Mouse (Mus musculus) liver, embryonic 14.5 days (tissue): ENCODE results near the gene 5430419D17Rik. TPM values are rescaled to one million over a fixed set of nuclear protein-coding genes. Genes with fewer than 3 reads are reported as not detected.

ENCODE experiments used
- ATAC-seq: fragments of 200-750 bp; cut with Nextera tagmentation; 2 replicates; pipeline ENCODE4 v1.8.0; 2017; ENCODE audit warnings: moderate number of reproducible peaks, mild to moderate bottlenecking, moderate library complexity; ENCODE audit not compliant: insufficient read depth
- DNase-seq, 3 experiments: peaks; one replicate each; pipeline ENCODE4 v3.0.0-alpha.2; 2012 to 2013; ENCODE audit warnings: low read depth in 3 of 3, low spot score in 3 of 3
- H3K27ac ChIP-seq: fragments of 300-500 bp; sonication (generic); 2 replicates; pipeline ENCODE4 v1.5.1; 2014; ENCODE audit warnings: moderate library complexity, mild to moderate bottlenecking, control low read depth, inconsistent platforms
- H3K27me3 ChIP-seq: fragments of 300-500 bp; sonication (generic); 2 replicates; pipeline ENCODE4 v1.6.1; 2014; ENCODE audit warnings: mild to moderate bottlenecking, low read length, moderate library complexity; ENCODE audit not compliant: control insufficient read depth, insufficient read depth
- H3K36me3 ChIP-seq: fragments of 300-500 bp; sonication (generic); replicated peaks from 2 replicates; pipeline ENCODE4 v1.6.1; 2014; ENCODE audit warnings: low read depth; ENCODE audit not compliant: control insufficient read depth, insufficient read depth
- H3K4me1 ChIP-seq, 2 experiments: fragments of 200-500 bp in 1 of 2; fragments of 300-500 bp in 1 of 2; sonication (generic) in 1 of 2; replicated peaks; 2 replicates each; pipeline ENCODE4 v1.6.1; 2012 to 2014; ENCODE audit warnings: antibody characterized with exemption in 1 of 2, inconsistent platforms in 1 of 2, low read length in 1 of 2; ENCODE audit not compliant: control insufficient read depth in 2 of 2, insufficient read depth in 2 of 2
- H3K4me2 ChIP-seq: fragments of 300-500 bp; sonication (generic); 2 replicates; pipeline ENCODE4 v1.6.1; 2014; ENCODE audit warnings: low read depth, mild to moderate bottlenecking, control low read depth, moderate library complexity
- H3K4me3 ChIP-seq, 2 experiments: fragments of 200-500 bp in 1 of 2; fragments of 300-500 bp in 1 of 2; sonication (generic) in 1 of 2; 2 replicates each; pipeline ENCODE4 v1.5.1; 2012 to 2014; ENCODE audit warnings: low read depth in 2 of 2, low read length in 2 of 2, mild to moderate bottlenecking in 2 of 2, control low read depth in 1 of 2, inconsistent platforms in 1 of 2, moderate library complexity in 1 of 2; ENCODE audit not compliant: insufficient read depth in 1 of 2
- H3K9ac ChIP-seq: fragments of 300-500 bp; sonication (generic); replicated peaks from 2 replicates; pipeline ENCODE4 v1.6.1; 2014; ENCODE audit warnings: mild to moderate bottlenecking, control low read depth, moderate library complexity
- H3K9me3 ChIP-seq: fragments of 300-500 bp; sonication (generic); 2 replicates; pipeline ENCODE4 v1.6.1; 2016; ENCODE audit warnings: low read length, mixed read lengths; ENCODE audit not compliant: control insufficient read depth
- CTCF ChIP-seq: IDR thresholded peaks from 2 replicates; pipeline ENCODE4 v1.5.1; 2016; ENCODE audit warnings: antibody characterized with exemption, low read depth, control low read depth
- EP300 ChIP-seq: IDR thresholded peaks from 2 replicates; pipeline ENCODE4 v1.6.1; 2016; ENCODE audit warnings: antibody characterized with exemption, low read depth
- WGBS: fragments of 180-500 bp; shearing (Covaris S2); extraction: QIAGEN DNeasy Blood & Tissue Kit; methylation state at CpG from one replicate; pipeline ENCODE4 v1.1.7; 2014; ENCODE audit not compliant: insufficient replicate concordance; 5-methylcytosine and 5-hydroxymethylcytosine counted together
- polyA plus RNA-seq, 2 experiments: library from polyadenylated mRNA; depleted of rRNA in 1 of 2; stranded (reverse) in 1 of 2; unstranded in 1 of 2; fragments of >200 nt; fragmentation: Nextera tagmentation in 1 of 2; extraction: Ambion mirVana in 1 of 2; gene quantifications; 2 replicates each; pipeline versions ENCODE4 v1.2.1 to v1.2.3; 2012 to 2014

Gene 5430419D17Rik
- polyA plus RNA-seq, 2 experiments, result not detected

DNA sequence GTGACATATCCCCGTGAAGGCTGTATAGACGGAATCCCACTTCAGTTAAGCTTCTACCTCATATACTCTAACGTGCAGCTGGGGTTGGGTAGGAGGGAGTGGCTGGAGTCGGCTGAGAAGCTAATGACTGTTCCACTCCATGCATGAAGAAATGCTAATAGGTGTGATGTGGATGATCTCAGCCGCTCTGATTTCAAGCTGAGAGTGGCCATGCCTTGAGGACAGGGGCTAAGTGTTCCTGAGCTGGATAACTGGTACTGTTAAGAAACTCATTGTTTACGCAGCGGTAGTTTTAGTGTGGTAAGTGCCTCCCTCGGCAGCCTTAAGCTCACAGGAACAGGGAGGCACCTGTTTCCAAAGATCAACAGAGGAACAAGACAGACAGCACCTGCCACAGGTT, 129.1 kb downstream of the 5430419D17Rik start:
- ATAC-seq (no peak), DNase-seq (no peak)
- no peaks in the 10 kb centered on the region for H3K36me3 ChIP-seq
- no peaks in the 10 kb centered on the region for H3K9me3 ChIP-seq
- H3K27ac ChIP-seq, result no peak overlapping the region
- no peaks in the 10 kb centered on the region for H3K4me1 ChIP-seq
- no peak overlapping the region for H3K4me3 ChIP-seq
- WGBS, result 59% methylated on average over 8 of the region's 8 CpGs
- TF ChIP-seq CTCF (no peak), EP300 (no peak)
- no peak overlapping the region for H3K9ac ChIP-seq
- H3K4me2 ChIP-seq, result no peak overlapping the region
- H3K27me3 ChIP-seq, result no peaks in the 10 kb centered on the region

DNA sequence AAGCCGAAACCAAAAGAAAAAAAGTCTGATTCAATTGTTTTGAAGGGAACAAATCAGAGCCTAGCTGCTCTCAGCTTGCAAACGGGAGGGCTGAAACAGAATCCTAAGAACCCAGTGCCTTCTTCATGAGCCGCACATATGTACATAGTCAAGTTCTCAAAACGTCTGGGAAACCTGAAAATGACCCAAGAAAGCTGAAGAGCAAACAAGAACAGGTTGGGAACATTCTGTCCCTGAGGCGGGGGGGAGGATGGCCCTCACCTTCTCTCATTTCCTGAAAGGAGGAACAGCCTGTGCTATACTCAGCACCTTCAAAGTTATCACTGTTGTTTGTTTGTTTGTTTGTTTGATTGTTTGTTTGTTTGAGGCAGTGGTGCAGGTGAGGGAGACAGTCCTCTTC, 132.5 kb downstream of the 5430419D17Rik start:
- Histone ChIP-seq H3K36me3 (no peaks in the 10 kb centered on the region), H3K27me3 (no peaks in the 10 kb centered on the region), H3K4me2 (no peak overlapping the region), H3K4me1 (no peaks in the 10 kb centered on the region), H3K9me3 (no peaks in the 10 kb centered on the region), H3K27ac (no peak overlapping the region), H3K9ac (no peak overlapping the region), H3K4me3 (no peak overlapping the region)
- no peak for TF ChIP-seq CTCF
- TF ChIP-seq EP300, result no peak
- DNase-seq (no peak), ATAC-seq (no peak)
- WGBS, result 50% methylated on average over 5 of the region's 5 CpGs

DNA sequence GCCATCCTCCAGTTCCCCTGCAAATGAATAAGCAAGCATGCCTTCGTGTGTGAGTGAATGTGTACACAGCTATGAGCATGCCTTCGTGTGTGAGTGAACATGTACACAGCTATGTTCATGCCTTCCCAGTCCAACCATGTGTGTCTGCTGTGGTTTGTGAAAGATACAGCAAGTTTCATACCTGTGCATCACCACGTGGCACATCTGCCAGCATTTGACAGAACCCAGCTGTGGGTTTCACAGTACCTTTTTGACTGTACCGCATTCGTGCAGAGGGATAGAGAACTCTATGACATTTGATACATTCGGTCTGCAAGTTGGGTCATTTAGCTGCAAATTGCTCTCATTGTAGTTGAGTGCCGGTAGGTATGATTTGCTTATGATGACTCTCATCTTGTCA, 140.3 kb downstream of the 5430419D17Rik start:
- no peak for DNase-seq

DNA sequence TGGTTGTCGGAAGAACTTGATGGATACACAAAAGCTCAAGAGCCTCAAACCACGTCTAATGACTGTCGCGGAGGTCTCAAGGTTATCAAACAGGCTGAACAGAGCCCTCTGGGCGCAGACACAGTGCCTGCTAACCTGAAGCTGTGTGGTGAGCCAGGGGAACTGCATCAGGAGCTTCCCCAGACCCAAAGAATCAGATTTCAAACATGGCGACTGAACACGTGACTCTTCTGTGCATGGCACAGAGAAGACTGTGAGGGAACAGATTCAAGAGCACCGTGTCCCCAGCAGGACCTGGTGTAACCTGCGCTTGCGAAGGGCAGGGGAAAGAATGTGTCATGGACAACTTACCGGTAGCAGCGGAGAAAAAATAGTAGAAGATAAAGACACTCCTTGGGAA, 143.4 kb downstream of the 5430419D17Rik start:
- Histone ChIP-seq H3K4me3 (no peak overlapping the region), H3K27ac (no peak overlapping the region), H3K36me3 (no peaks in the 10 kb centered on the region), H3K4me2 (no peak overlapping the region), H3K4me1 (no peaks in the 10 kb centered on the region), H3K9me3 (no peaks in the 10 kb centered on the region), H3K9ac (no peak overlapping the region), H3K27me3 (no peaks in the 10 kb centered on the region)
- TF ChIP-seq EP300, result no peak
- no peak for TF ChIP-seq CTCF
- WGBS, result 56% methylated on average over 12 of the region's 12 CpGs
- DNase-seq (no peak), ATAC-seq (no peak)

More for the DNA sequence above, 140.3 kb downstream of the 5430419D17Rik start:
- Histone ChIP-seq H3K9ac (no peak overlapping the region), H3K36me3 (no peaks in the 10 kb centered on the region), H3K4me1 (no peaks in the 10 kb centered on the region), H3K4me3 (no peak overlapping the region), H3K27ac (no peak overlapping the region), H3K9me3 (no peaks in the 10 kb centered on the region), H3K4me2 (no peak overlapping the region), H3K27me3 (no peaks in the 10 kb centered on the region)
- 56% methylated on average over 7 of the region's 7 CpGs for WGBS
- TF ChIP-seq CTCF (no peak), EP300 (no peak)
- no peak for ATAC-seq

DNA sequence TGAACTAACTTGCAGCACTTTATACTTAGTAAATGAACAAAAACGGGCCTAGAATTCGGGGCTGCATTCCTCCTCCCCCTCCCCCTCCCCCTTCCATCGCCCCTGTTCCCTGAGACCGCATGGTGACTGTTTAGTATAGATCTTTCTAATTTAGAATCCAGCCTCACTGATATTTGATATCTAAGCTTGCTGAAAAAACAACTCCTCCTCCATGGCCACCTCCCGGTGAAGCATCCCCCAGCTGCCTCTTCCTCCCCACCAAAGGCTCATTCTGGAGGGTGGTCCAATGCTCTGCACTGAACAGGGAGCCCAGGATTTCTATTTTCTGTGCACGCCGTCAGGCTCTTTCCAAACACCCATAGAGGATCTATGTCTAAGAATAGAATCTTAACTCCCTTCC, 144.1 kb downstream of the 5430419D17Rik start:
- H3K9me3 ChIP-seq, result no peaks in the 10 kb centered on the region
- no peak overlapping the region for H3K27ac ChIP-seq
- 69% methylated on average over 5 of the region's 7 CpGs for WGBS
- H3K27me3 ChIP-seq, result no peaks in the 10 kb centered on the region
- no peaks in the 10 kb centered on the region for H3K36me3 ChIP-seq
- DNase-seq, result no peak
- H3K4me1 ChIP-seq, result no peaks in the 10 kb centered on the region
- no peak for ATAC-seq
- TF ChIP-seq EP300, result no peak
- no peak for TF ChIP-seq CTCF
- no peak overlapping the region for H3K9ac ChIP-seq
- H3K4me3 ChIP-seq, result no peak overlapping the region
- no peak overlapping the region for H3K4me2 ChIP-seq

DNA sequence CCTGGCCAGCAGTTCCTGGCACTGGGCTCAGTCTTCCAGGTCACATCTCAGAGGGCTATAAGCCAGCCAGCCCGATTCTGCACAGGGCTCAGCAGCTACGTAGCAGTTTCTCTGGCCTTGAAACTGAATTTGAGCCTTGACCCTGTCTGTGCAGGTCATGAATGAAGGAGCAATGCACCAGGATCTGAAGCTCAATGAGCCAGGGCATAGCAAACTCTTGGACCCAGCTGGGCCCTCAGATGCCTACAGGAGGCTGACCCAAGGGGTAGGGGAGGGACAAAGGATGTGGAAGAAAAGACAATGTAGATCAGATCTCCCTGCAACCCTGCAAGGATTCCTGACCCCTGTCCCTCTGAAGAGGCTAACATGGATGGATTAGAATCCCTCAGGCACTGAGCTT, 148.0 kb downstream of the 5430419D17Rik start, which contains the start of gene Cuzd1:
Gene Cuzd1 (minus strand): TSS at position 101 of the 400 bp plus-strand sequence.
- WGBS, result 72% methylated on average over 2 of the region's 2 CpGs
- no peaks in the 10 kb centered on the region for H3K9me3 ChIP-seq
- H3K4me3 ChIP-seq, result no peak within 1 kb of the TSS
- H3K4me1 ChIP-seq, result no peaks in the 10 kb centered on the region
- no peaks in the 10 kb centered on the region for H3K27me3 ChIP-seq
- no peaks in the 10 kb centered on the region for H3K36me3 ChIP-seq
- no peak for DNase-seq
- H3K27ac ChIP-seq, result no peak within 1 kb of the TSS
- ATAC-seq, result no peak
- no peak within 1 kb of the TSS for H3K9ac ChIP-seq
- TF ChIP-seq CTCF (no peak), EP300 (no peak)
- H3K4me2 ChIP-seq, result no peak within 1 kb of the TSS
